Mouse (Mus musculus) central nervous system, embryonic 18 days (tissue): Measurements from ENCODE around the gene Zfp324. TPM values are rescaled to one million over a fixed set of nuclear protein-coding genes. Genes with fewer than 3 reads are reported as not detected.

Experiments
- polyA plus RNA-seq: library from polyadenylated mRNA; depleted of rRNA; stranded (reverse); fragments of >200 nt; gene quantifications from 2 replicates; pipeline ENCODE4 v1.2.3, GENCODE M21; 2012; rRNA removed

Gene Zfp324
- polyA plus RNA-seq = 11.9 and 12.0 TPM in 2 replicates

GRCm38 (mm10) chr7:12965678-12966091 is at the start of gene Zfp324:
TSS of gene Zfp324 (plus strand) at chr7:12965838.

GRCm38 (mm10) chr7:12921705-12922465 is 43.8 kb upstream of the Zfp324 start, which contains the start of gene Rps5:
TSS of gene Rps5 (plus strand) at chr7:12922290.

GRCm38 (mm10) chr7:12927191-12927680 is 38.4 kb upstream of the Zfp324 start, which contains the start of gene Rnf225:
TSS of gene Rnf225 (plus strand) at chr7:12927416.

GRCm38 (mm10) chr7:12977682-12978389 is 12.2 kb downstream of the Zfp324 start, which contains the start of gene Zfp446:
TSS of gene Zfp446 (plus strand) at chr7:12977848.

GRCm38 (mm10) chr7:12998053-12998452 is 32.4 kb downstream of the Zfp324 start, which contains the start of gene Slc27a5:
TSS of gene Slc27a5 (minus strand) at chr7:12998192.

GRCm38 (mm10) chr7:12998851-12999250 is 33.2 kb downstream of the Zfp324 start, which contains the start of gene Trim28:
TSS of gene Trim28 (plus strand) at chr7:12999114.

GRCm38 (mm10) chr7:13010005-13010908 is 44.6 kb downstream of the Zfp324 start, which contains the start of gene Zbtb45:
TSS of gene Zbtb45 (minus strand) at chr7:13010034.

Other genes with a start within 250 kb of the Zfp324 start
- 0.01 TPM in 1 of 2 replicates, not detected in the other for gene Vmn2r56, start 230.8 kb upstream of the Zfp324 start, polyA plus RNA-seq
- 39.2 and 40.2 TPM in 2 replicates for gene Zscan18, start 162.2 kb upstream of the Zfp324 start, polyA plus RNA-seq
- 20.6 and 21.3 TPM in 2 replicates for gene Zfp329, start 147.0 kb upstream of the Zfp324 start, polyA plus RNA-seq
- 12.7 and 13.3 TPM in 2 replicates for gene Zfp110, start 131.1 kb upstream of the Zfp324 start, polyA plus RNA-seq
- 9.5 and 9.9 TPM in 2 replicates for gene Zfp128, start 84.7 kb upstream of the Zfp324 start, polyA plus RNA-seq
- gene Zscan22, start 68.0 kb upstream of the Zfp324 start, polyA plus RNA-seq = 12.9 and 14.9 TPM in 2 replicates
- 2,008 and 2,137 TPM in 2 replicates for gene Rps5, start 43.5 kb upstream of the Zfp324 start, polyA plus RNA-seq
- gene Rnf225, start 38.4 kb upstream of the Zfp324 start, polyA plus RNA-seq = 1.9 and 2.0 TPM in 2 replicates
- 11.2 and 11.3 TPM in 2 replicates for gene Zfp446, start 12.0 kb downstream of the Zfp324 start, polyA plus RNA-seq
- 1.1 and 1.2 TPM in 2 replicates for gene Slc27a5, start 32.4 kb downstream of the Zfp324 start, polyA plus RNA-seq
- gene Trim28, start 33.3 kb downstream of the Zfp324 start, polyA plus RNA-seq = 367 and 417 TPM in 2 replicates
- gene Zbtb45, start 44.2 kb downstream of the Zfp324 start, polyA plus RNA-seq = 30.5 and 39.6 TPM in 2 replicates
- 212 and 230 TPM in 2 replicates for gene Chmp2a, start 69.0 kb downstream of the Zfp324 start, polyA plus RNA-seq
- 326 and 330 TPM in 2 replicates for gene Ube2m, start 72.4 kb downstream of the Zfp324 start, polyA plus RNA-seq
- 12.1 and 14.2 TPM in 2 replicates for gene Mzf1, start 88.9 kb downstream of the Zfp324 start, polyA plus RNA-seq
- 0.18 and 0.20 TPM in 2 replicates for gene Vmn1r85, start 129.3 kb downstream of the Zfp324 start, polyA plus RNA-seq
- gene Vmn1r86, start 154.1 kb downstream of the Zfp324 start, polyA plus RNA-seq = 0.01 TPM in 2 replicates
- gene Vmn1r87, start 174.3 kb downstream of the Zfp324 start, polyA plus RNA-seq = not detected in 2 replicates
- 0.01 TPM in 1 of 2 replicates, not detected in the other for gene Vmn1r88, start 193.7 kb downstream of the Zfp324 start, polyA plus RNA-seq
- not detected in 2 replicates for gene Vmn1r89, start 247.2 kb downstream of the Zfp324 start, polyA plus RNA-seq